Mouse (Mus musculus): ENCODE results near the gene Gm28047.

The Gm28047 gene

GRCm38 (mm10) chr15:102619486-102619885 is 5.4 kb downstream of the Gm28047 start:
- no peak for DNase-seq

- DNase-seq = no peak
These were observed 7.2 kb downstream of the Gm28047 start for GRCm38 (mm10) chr15:102617654-102618053.

GRCm38 (mm10) chr15:102616174-102616573 is 8.7 kb downstream of the Gm28047 start:
- no peak for DNase-seq

GRCm38 (mm10) chr15:102614224-102614623 is 10.6 kb downstream of the Gm28047 start:
- no peak for DNase-seq

GRCm38 (mm10) chr15:102612966-102613365 is 11.9 kb downstream of the Gm28047 start:
- peak in 1 of 2 experiments; percentile 7 for DNase-seq

GRCm38 (mm10) chr15:102608586-102608985 is 16.3 kb downstream of the Gm28047 start:
- peak in 1 of 2 experiments; percentile 10 for DNase-seq

GRCm38 (mm10) chr15:102593996-102594656 is 30.7 kb downstream of the Gm28047 start:
- peak; percentile 39 to 56 for DNase-seq

- peak in 1 of 2 experiments; percentile 10 for DNase-seq
These were observed 32.2 kb downstream of the Gm28047 start for GRCm38 (mm10) chr15:102592674-102593073.

GRCm38 (mm10) chr15:102590567-102590966 is 34.3 kb downstream of the Gm28047 start:
- no peak for DNase-seq

- no peak for DNase-seq
These were observed 35.0 kb downstream of the Gm28047 start for GRCm38 (mm10) chr15:102589826-102590225.

- no peak for DNase-seq
These were observed 39.4 kb downstream of the Gm28047 start for GRCm38 (mm10) chr15:102585501-102585900.

GRCm38 (mm10) chr15:102583708-102584383 is 41.0 kb downstream of the Gm28047 start:
- DNase-seq = no peak

GRCm38 (mm10) chr15:102581205-102581604 is 43.7 kb downstream of the Gm28047 start:
- DNase-seq = no peak

- no peak for DNase-seq
These were observed 46.5 kb downstream of the Gm28047 start for GRCm38 (mm10) chr15:102578351-102578750.

- no peak for DNase-seq
These were observed 47.9 kb downstream of the Gm28047 start for GRCm38 (mm10) chr15:102576972-102577371.

- no peak for DNase-seq
These were observed 52.8 kb downstream of the Gm28047 start for GRCm38 (mm10) chr15:102572081-102572480.

GRCm38 (mm10) chr15:102567849-102568248 is 57.0 kb downstream of the Gm28047 start:
- no peak for DNase-seq

- no peak for DNase-seq
These were observed 61.2 kb downstream of the Gm28047 start for GRCm38 (mm10) chr15:102563681-102564080.

GRCm38 (mm10) chr15:102563061-102563460 is 61.8 kb downstream of the Gm28047 start:
- no peak for DNase-seq

- DNase-seq = no peak
These were observed 62.4 kb downstream of the Gm28047 start for GRCm38 (mm10) chr15:102562491-102562890.

GRCm38 (mm10) chr15:102557580-102557979 is 67.3 kb downstream of the Gm28047 start:
- no peak for DNase-seq

- no peak for DNase-seq
These were observed 69.3 kb downstream of the Gm28047 start for GRCm38 (mm10) chr15:102555581-102555980.

GRCm38 (mm10) chr15:102552599-102552998 is 72.3 kb downstream of the Gm28047 start:
- no peak for DNase-seq

GRCm38 (mm10) chr15:102547478-102547877 is 77.4 kb downstream of the Gm28047 start:
- DNase-seq = no peak

All from kidney, postnatal 25 days (tissue).